Mouse (Mus musculus) midbrain, embryonic 16.5 days (tissue): ENCODE results near the gene Creb3l1. TPM values are rescaled to one million over a fixed set of nuclear protein-coding genes. Genes with fewer than 3 reads are reported as not detected.
A peak's percentile ranks its signal among the peaks of the same experiment; 100 is the strongest.

ENCODE experiments used
- ATAC-seq: fragments of 200-750 bp; cut with Nextera tagmentation; 2 replicates; pipeline ENCODE4 v1.8.0; 2017; ENCODE audit warnings: moderate TSS enrichment
- H3K27ac ChIP-seq: fragments of 300-500 bp; sonication (generic); 2 replicates; pipeline ENCODE4 v1.5.1; 2014; ENCODE audit warnings: mild to moderate bottlenecking, low read length, mixed read lengths
- H3K27me3 ChIP-seq: fragments of 300-500 bp; sonication (generic); 2 replicates; pipeline ENCODE4 v1.6.1; 2014; ENCODE audit warnings: low read depth, low read length, mixed read lengths; ENCODE audit not compliant: control insufficient read depth, insufficient read depth
- H3K36me3 ChIP-seq: fragments of 300-500 bp; sonication (generic); 2 replicates; pipeline ENCODE4 v1.6.1; 2014; ENCODE audit warnings: mild to moderate bottlenecking, low read length, moderate library complexity, mixed read lengths; ENCODE audit not compliant: control insufficient read depth, insufficient read depth
- H3K4me1 ChIP-seq: fragments of 300-500 bp; sonication (generic); 2 replicates; pipeline ENCODE4 v1.6.1; 2014; ENCODE audit warnings: mild to moderate bottlenecking, low read length, mixed read lengths; ENCODE audit not compliant: control insufficient read depth, insufficient read depth
- H3K4me2 ChIP-seq: fragments of 300-500 bp; sonication (generic); 2 replicates; pipeline ENCODE4 v1.6.1; 2014; ENCODE audit warnings: mild to moderate bottlenecking, low read length, mixed read lengths
- H3K4me3 ChIP-seq: fragments of 300-500 bp; sonication (generic); 2 replicates; pipeline ENCODE4 v1.5.1; 2014; ENCODE audit warnings: low read depth, mild to moderate bottlenecking, low read length, moderate library complexity, mixed read lengths
- H3K9ac ChIP-seq: fragments of 300-500 bp; sonication (generic); 2 replicates; pipeline ENCODE4 v1.6.1; 2014; ENCODE audit warnings: low read depth, low read length, mixed read lengths
- H3K9me3 ChIP-seq: fragments of 300-500 bp; sonication (generic); replicated peaks from 2 replicates; pipeline ENCODE4 v1.6.1; 2014; ENCODE audit warnings: mild to moderate bottlenecking, low read length, mixed read lengths; ENCODE audit not compliant: control insufficient read depth, poor library complexity, severe bottlenecking
- WGBS: fragments of 180-500 bp; shearing (Covaris S2); extraction: QIAGEN DNeasy Blood & Tissue Kit; methylation state at CpG from one replicate; pipeline ENCODE4 v1.1.7; 2014; 5-methylcytosine and 5-hydroxymethylcytosine counted together
- polyA plus RNA-seq: library from polyadenylated mRNA; unstranded; fragments of >200 nt; fragmentation: Nextera tagmentation; extraction: Ambion mirVana; gene quantifications from 2 replicates; pipeline ENCODE4 v1.2.1, GENCODE M21; 2015

Creb3l1 gene
- polyA plus RNA-seq, 1 experiment from 2014 or later: 1.9 TPM

DNA sequence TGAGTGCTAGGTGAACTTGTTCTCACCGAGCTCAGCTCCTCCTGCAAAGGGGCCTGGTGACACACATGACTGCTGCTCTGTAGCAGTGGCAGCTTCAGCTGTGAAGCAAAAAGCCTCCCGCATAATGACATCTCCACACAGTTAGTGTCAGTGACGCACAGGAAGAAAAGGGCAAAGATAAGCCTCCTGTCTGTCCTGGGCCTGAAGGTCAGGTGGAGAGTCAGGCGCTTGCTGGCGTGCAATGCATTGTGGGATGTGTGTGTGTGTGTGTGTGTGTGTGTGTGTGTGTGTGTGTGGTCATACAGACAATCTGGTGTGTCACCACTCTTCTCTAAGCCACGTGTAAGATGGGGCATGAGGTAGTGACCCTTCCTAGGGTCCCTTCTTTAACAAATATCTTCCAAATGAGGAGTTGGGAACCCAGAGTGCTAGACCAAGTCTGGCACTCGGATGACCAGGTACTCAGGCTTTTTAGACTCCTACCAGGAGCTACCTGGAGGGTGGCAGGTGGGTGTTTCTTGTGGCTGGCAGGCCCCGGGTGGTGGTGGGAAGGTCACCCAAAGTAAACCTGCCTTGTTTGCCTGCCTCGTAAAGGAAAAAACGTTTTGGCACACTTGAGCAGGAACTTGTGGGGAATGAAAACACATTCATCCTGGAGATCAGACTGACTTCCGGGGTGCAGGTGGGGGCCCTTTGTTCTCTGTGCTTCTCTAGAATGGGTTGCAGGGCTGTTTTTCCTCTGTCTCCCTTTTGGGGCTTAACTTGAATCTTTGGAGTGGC is 3.7 kb upstream of the Creb3l1 start:
- H3K4me2 ChIP-seq: no peak overlapping the region
- 56% methylated on average over 11 of the region's 11 CpGs for WGBS
- H3K36me3 ChIP-seq: no peaks in the 10 kb centered on the region
- H3K27me3 ChIP-seq: peaks cover 3% of the 10 kb centered on the region
- H3K9me3 ChIP-seq: no peaks in the 10 kb centered on the region
- peaks cover 10% of the 10 kb centered on the region for H3K4me1 ChIP-seq
- H3K4me3 ChIP-seq: no peak overlapping the region
- no peak for ATAC-seq
- H3K9ac ChIP-seq: no peak overlapping the region
- H3K27ac ChIP-seq: no peak overlapping the region

GRCm38 (mm10) chr2:92025966-92026365 is 1.7 kb upstream of the Creb3l1 start:
- no peak for ATAC-seq
- H3K4me1 ChIP-seq: peaks cover 12% of the 10 kb centered on the region
- H3K27me3 ChIP-seq: peaks cover 9% of the 10 kb centered on the region
- H3K4me2 ChIP-seq: no peak overlapping the region
- H3K27ac ChIP-seq: no peak overlapping the region
- H3K36me3 ChIP-seq: no peaks in the 10 kb centered on the region
- WGBS: 76% methylated on average over 6 of the region's 6 CpGs
- no peak overlapping the region for H3K9ac ChIP-seq
- H3K9me3 ChIP-seq: no peaks in the 10 kb centered on the region
- H3K4me3 ChIP-seq: no peak overlapping the region

GRCm38 (mm10) chr2:92025202-92025601 is 900 bp upstream of the Creb3l1 start:
- no peak for ATAC-seq
- 90% methylated on average over 2 of the region's 2 CpGs for WGBS
- H3K9me3 ChIP-seq: no peaks in the 10 kb centered on the region
- H3K4me2 ChIP-seq: no peak overlapping the region
- H3K4me1 ChIP-seq: peaks cover 8% of the 10 kb centered on the region
- H3K4me3 ChIP-seq: no peak overlapping the region
- no peak overlapping the region for H3K27ac ChIP-seq
- H3K9ac ChIP-seq: no peak overlapping the region
- peaks cover 9% of the 10 kb centered on the region for H3K27me3 ChIP-seq
- no peaks in the 10 kb centered on the region for H3K36me3 ChIP-seq

GRCm38 (mm10) chr2:92023362-92024273 is 684 bp downstream of the Creb3l1 start:
- Histone ChIP-seq H3K4me2 (peak overlapping the region; percentile 98), H3K9me3 (no peaks in the 10 kb centered on the region), H3K4me1 (peaks cover 8% of the 10 kb centered on the region), H3K36me3 (no peaks in the 10 kb centered on the region), H3K27ac (no peak overlapping the region; the same call in 1 of the 2 replicates), H3K9ac (peak overlapping the region; percentile 70), H3K27me3 (peaks cover 9% of the 10 kb centered on the region), H3K4me3 (peak overlapping the region; percentile 67)
- 5% methylated on average over 49 of the region's 56 CpGs for WGBS
- ATAC-seq: peak; percentile 49; the same call in 1 of the 2 replicates

- H3K4me3 ChIP-seq: no peak overlapping the region
- peaks cover 9% of the 10 kb centered on the region for H3K27me3 ChIP-seq
- no peak overlapping the region for H3K9ac ChIP-seq
- H3K27ac ChIP-seq: no peak overlapping the region
- no peaks in the 10 kb centered on the region for H3K9me3 ChIP-seq
- H3K4me2 ChIP-seq: no peak overlapping the region
- H3K36me3 ChIP-seq: no peaks in the 10 kb centered on the region
- ATAC-seq: no peak
- peaks cover 8% of the 10 kb centered on the region for H3K4me1 ChIP-seq
- 56% methylated on average over 4 of the region's 4 CpGs for WGBS
These were observed 3.5 kb downstream of the Creb3l1 start for GRCm38 (mm10) chr2:92020676-92021265.

GRCm38 (mm10) chr2:92017440-92017839 is 6.9 kb downstream of the Creb3l1 start:
- Histone ChIP-seq H3K27me3 (peaks cover 2% of the 10 kb centered on the region; the same call in 1 of the 2 replicates), H3K36me3 (no peaks in the 10 kb centered on the region), H3K9ac (no peak overlapping the region), H3K4me1 (no peaks in the 10 kb centered on the region), H3K4me3 (no peak overlapping the region), H3K27ac (no peak overlapping the region), H3K4me2 (no peak overlapping the region), H3K9me3 (no peaks in the 10 kb centered on the region)
- WGBS: 90% methylated on average over 1 of the region's 1 CpGs
- ATAC-seq: no peak

DNA sequence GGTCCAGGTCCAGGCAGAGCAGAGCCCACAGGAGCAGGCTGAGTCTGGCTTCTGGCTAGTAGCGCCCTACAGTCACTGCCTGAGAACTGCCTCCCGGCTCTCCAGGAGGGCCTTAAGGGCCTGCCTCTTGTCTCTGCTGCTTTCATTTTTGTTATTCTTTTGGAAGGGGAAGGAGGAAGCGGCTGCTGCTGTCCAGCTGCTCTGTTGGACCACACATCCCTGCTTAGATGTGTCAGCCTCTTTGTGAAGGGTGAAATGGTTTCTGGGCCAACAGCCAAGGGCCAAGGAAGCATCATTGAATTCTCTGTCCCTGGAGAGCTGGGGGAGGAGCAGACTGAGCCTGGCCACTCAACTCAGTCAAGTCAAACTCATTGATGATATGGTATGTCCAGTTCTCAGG is 7.3 kb downstream of the Creb3l1 start:
- Histone ChIP-seq H3K4me2 (no peak overlapping the region), H3K36me3 (no peaks in the 10 kb centered on the region), H3K9me3 (no peaks in the 10 kb centered on the region), H3K9ac (no peak overlapping the region), H3K4me1 (no peaks in the 10 kb centered on the region), H3K27ac (no peak overlapping the region), H3K4me3 (no peak overlapping the region), H3K27me3 (no peaks in the 10 kb centered on the region)
- WGBS: 31% methylated on average over 3 of the region's 3 CpGs
- ATAC-seq: no peak

DNA sequence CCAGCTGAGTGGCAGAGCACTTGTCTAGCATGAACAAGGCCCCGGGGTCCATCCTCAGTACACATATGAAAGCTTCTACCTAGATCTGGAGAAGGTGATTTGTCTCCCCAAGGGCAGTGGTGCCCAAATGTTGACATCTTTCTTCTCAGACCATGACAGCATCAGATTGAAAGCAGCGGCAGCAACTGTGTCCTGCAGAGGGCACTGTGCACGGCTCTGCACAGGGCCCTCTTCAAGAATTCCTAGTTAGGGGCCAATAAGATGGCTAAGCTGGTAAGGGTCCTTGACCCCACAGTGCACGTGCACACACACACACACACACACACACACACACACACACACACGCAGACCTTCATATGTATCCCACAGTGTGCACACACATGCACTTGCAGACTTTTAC is 9.4 kb downstream of the Creb3l1 start:
- Histone ChIP-seq H3K36me3 (no peaks in the 10 kb centered on the region), H3K4me3 (no peak overlapping the region), H3K4me2 (no peak overlapping the region), H3K27ac (no peak overlapping the region), H3K9ac (no peak overlapping the region), H3K4me1 (no peaks in the 10 kb centered on the region), H3K9me3 (no peaks in the 10 kb centered on the region), H3K27me3 (no peaks in the 10 kb centered on the region)
- no peak for ATAC-seq
- WGBS: 74% methylated on average over 5 of the region's 5 CpGs
